Mouse (Mus musculus) limb, embryonic 15.5 days (tissue): ENCODE measurements around the gene BC005624. TPM values are rescaled to one million over a fixed set of nuclear protein-coding genes. Genes with fewer than 3 reads are reported as not detected.

Source experiments
- ATAC-seq: fragments of 200-750 bp; cut with Nextera tagmentation; 2 replicates; pipeline ENCODE4 v1.8.0; 2017; ENCODE audit warnings: low read depth, moderate TSS enrichment; ENCODE audit not compliant: insufficient number of reproducible peaks, low FRiP score, low TSS enrichment
- H3K27ac ChIP-seq: fragments of 300-500 bp; sonication (generic); 2 replicates; pipeline ENCODE4 v1.5.1; 2015; ENCODE audit warnings: moderate library complexity, mild to moderate bottlenecking, inconsistent platforms
- H3K27me3 ChIP-seq: fragments of 300-500 bp; sonication (generic); 2 replicates; pipeline ENCODE4 v1.6.1; 2015; ENCODE audit warnings: inconsistent platforms
- H3K36me3 ChIP-seq: fragments of 300-500 bp; sonication (generic); 2 replicates; pipeline ENCODE4 v1.6.1; 2015; ENCODE audit warnings: inconsistent platforms
- H3K4me1 ChIP-seq: fragments of 300-500 bp; sonication (generic); 2 replicates; pipeline ENCODE4 v1.6.1; 2015; ENCODE audit warnings: inconsistent platforms
- H3K4me2 ChIP-seq: fragments of 300-500 bp; sonication (generic); 2 replicates; pipeline ENCODE4 v1.6.1; 2015; ENCODE audit warnings: mild to moderate bottlenecking, inconsistent platforms
- H3K4me3 ChIP-seq: fragments of 300-500 bp; sonication (generic); 2 replicates; pipeline ENCODE4 v1.5.1; 2015; ENCODE audit warnings: mild to moderate bottlenecking, inconsistent platforms
- H3K9ac ChIP-seq: fragments of 300-500 bp; sonication (generic); 2 replicates; pipeline ENCODE4 v1.6.1; 2015; ENCODE audit warnings: inconsistent platforms
- H3K9me3 ChIP-seq: fragments of 300-500 bp; sonication (generic); 2 replicates; pipeline ENCODE4 v1.6.1; 2016; ENCODE audit warnings: inconsistent platforms
- WGBS: fragments of 180-500 bp; shearing (Covaris S2); methylation state at CpG from one replicate; pipeline ENCODE4 v1.1.7; 2015; 5-methylcytosine and 5-hydroxymethylcytosine counted together
- polyA plus RNA-seq: library from polyadenylated mRNA; unstranded; fragments of >200 nt; fragmentation: Nextera tagmentation; extraction: Ambion mirVana; gene quantifications from 2 replicates; pipeline ENCODE4 v1.2.1, GENCODE M21; 2015

The BC005624 gene
- polyA plus RNA-seq = 53.5 and 58.2 TPM in 2 replicates

DNA sequence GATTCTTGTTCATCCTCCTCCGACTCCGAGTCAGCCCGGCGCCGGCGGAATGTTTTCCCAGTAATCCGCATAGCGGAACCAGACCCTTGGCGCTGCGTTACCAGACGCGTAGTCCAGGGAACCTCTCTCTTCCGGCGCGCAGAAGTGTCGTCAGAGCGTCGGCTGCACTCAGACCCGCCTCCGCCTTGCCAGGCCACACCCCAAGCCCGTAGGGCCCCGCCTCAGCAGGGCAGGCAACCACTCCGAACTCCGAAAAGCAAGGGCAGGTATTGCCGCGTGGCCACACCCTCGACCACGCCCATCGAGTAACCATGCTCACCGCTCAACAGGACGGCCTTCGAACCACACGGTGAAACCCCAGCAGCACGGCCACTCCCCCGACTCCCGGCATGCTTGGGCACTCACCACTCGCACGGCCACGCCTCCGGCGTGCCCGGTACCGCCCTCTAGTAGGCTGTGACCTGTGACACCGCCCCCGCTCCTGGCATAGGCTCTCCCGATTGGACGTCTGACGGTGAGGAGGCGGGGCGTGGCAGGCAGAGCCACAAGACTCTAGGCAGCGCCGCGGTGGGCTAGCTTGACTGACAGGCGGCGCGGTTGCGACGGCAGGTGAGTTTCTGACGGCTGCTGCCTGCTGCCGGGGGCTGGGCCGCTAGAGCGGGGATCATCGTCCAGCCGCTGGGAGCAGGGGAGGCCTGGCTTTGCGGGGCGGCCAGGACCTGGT lies at the start of gene BC005624, which contains the start of gene Usp20:
Gene BC005624, minus strand, starts transcription at position 412 of the 724 bp plus-strand sequence.
Gene Usp20, plus strand, starts transcription at position 490 of the 724 bp plus-strand sequence.
- peaks cover 24% of the 10 kb centered on the region for H3K4me1 ChIP-seq
- H3K27me3 ChIP-seq = no peaks in the 10 kb centered on the region
- peak within 1 kb of the TSS; percentile 88 for H3K4me2 ChIP-seq
- ATAC-seq = peak; percentile 98
- peaks cover 30% of the 10 kb centered on the region for H3K36me3 ChIP-seq
- H3K9ac ChIP-seq = peak within 1 kb of the TSS; percentile 74
- no peaks in the 10 kb centered on the region for H3K9me3 ChIP-seq
- peak within 1 kb of the TSS; percentile 75 for H3K4me3 ChIP-seq
- WGBS = under 1% methylated on average over 61 of the region's 66 CpGs
- peak within 1 kb of the TSS; percentile 71 for H3K27ac ChIP-seq

DNA sequence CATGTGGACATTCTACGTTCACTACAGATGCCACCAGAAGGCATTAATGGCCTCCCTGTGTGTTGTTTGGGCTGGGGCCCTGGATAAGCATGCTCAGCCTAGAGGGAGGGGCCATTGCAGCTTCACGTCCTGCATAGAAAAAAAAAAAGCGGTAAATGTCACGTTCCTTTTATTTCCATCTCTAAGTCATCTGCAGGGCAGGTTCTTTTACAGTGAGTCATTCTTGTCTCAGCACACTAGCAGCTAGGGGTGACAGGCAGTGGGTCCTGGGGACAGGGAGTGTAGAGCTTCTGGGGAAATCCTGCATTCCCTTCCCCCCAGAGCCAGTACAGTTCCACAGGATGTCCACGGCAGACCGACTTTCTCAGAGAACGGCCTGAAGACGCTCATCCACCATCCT lies 44.6 kb upstream of the BC005624 start:
- 47% methylated on average over 8 of the region's 8 CpGs for WGBS
- ATAC-seq = no peak

DNA sequence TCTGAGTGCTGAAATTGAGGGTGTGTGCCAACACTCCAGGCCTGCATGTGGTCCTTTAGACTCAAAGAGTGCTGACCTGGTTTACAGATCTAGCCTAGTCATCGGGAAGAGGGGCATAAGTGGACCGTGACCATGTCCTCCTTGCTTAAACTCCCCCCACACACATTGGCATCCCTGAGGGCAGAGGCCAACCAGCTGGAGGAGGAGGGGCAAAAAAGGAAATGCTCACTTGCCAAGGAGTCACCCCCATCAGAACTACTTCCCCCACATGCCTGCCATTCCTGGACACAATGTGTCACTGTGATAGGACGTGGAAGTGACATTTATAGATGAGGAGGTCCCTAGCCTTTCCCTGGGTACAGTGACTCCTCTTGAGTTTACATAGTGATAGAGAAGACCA lies 43.5 kb upstream of the BC005624 start:
- Histone ChIP-seq H3K4me3 (no peak overlapping the region), H3K9ac (no peak overlapping the region), H3K27me3 (no peaks in the 10 kb centered on the region), H3K9me3 (no peaks in the 10 kb centered on the region), H3K27ac (no peak overlapping the region), H3K4me2 (no peak overlapping the region), H3K4me1 (no peaks in the 10 kb centered on the region), H3K36me3 (peaks cover 46% of the 10 kb centered on the region)
- 73% methylated on average over 3 of the region's 3 CpGs for WGBS
- no peak for ATAC-seq

More for the DNA sequence above, 44.6 kb upstream of the BC005624 start:
- Histone ChIP-seq H3K4me3 (no peak overlapping the region), H3K9ac (no peak overlapping the region), H3K4me2 (no peak overlapping the region), H3K36me3 (peaks cover 38% of the 10 kb centered on the region), H3K4me1 (no peaks in the 10 kb centered on the region), H3K27ac (no peak overlapping the region), H3K27me3 (no peaks in the 10 kb centered on the region), H3K9me3 (no peaks in the 10 kb centered on the region)

DNA sequence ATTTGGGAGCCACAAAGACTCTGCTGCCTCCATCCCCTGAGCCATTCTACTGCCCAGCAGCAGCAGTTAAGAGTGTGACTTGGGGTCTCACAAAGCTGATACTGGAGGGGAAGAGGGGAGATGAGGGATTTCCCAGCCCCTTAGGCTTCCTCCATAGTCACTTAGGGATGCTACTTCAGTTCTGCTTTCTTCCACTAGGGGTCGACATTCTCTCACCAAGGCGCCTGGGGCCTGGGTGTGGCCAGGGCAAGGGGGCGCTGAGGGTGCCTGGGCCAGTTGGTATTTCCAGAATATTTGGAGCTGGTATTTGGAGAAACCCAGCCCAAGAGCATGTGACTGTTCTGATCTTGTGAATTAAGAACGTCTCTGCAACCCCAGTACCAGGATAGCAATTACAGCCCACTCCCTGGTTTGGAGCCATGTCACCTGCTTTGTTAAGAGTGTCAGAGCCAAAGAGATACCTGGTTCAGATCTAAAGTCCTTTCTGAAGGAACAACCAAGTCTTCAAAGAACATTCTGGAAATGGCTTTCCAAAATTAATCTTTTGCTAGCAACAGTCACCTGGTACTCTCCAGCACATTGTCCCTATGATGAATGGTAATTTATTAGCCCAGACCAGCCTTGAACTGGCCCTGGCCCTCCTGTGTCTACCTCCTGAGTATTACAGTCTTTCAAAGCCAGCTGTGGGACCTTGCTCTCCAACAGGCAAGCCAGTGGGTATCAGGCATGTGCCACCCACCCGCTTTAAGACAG lies 42.8 kb upstream of the BC005624 start:
- no peak overlapping the region for H3K4me2 ChIP-seq
- no peaks in the 10 kb centered on the region for H3K27me3 ChIP-seq
- no peaks in the 10 kb centered on the region for H3K9me3 ChIP-seq
- H3K27ac ChIP-seq = no peak overlapping the region
- 26% methylated on average over 5 of the region's 5 CpGs for WGBS
- peaks cover 46% of the 10 kb centered on the region for H3K36me3 ChIP-seq
- ATAC-seq = no peak
- no peak overlapping the region for H3K9ac ChIP-seq
- no peaks in the 10 kb centered on the region for H3K4me1 ChIP-seq
- no peak overlapping the region for H3K4me3 ChIP-seq

DNA sequence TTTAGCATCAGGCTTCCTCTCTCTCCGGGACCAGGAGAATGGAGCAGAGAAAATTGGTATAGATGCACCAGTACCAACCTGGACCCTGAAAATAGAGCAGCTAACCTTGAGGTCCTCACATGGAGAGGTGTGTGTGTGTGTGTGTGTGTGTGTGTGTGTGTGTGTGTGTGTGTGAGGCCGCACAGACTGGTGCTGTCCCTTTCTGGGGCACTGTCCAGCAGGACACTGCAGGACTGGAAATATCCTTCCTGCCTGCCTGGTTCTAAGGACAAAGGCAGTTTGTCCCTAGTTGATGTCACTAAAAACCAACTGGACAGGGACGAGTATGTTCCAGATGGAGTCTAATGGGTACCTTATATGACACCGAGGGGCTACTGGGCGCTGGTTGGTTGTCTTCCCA lies 41.9 kb upstream of the BC005624 start:
- no peak for ATAC-seq
- no peak overlapping the region for H3K4me2 ChIP-seq
- 79% methylated on average over 5 of the region's 5 CpGs for WGBS
- no peak overlapping the region for H3K27ac ChIP-seq
- H3K27me3 ChIP-seq = no peaks in the 10 kb centered on the region
- H3K4me1 ChIP-seq = no peaks in the 10 kb centered on the region
- H3K9ac ChIP-seq = no peak overlapping the region
- H3K4me3 ChIP-seq = no peak overlapping the region
- no peaks in the 10 kb centered on the region for H3K9me3 ChIP-seq
- H3K36me3 ChIP-seq = peaks cover 51% of the 10 kb centered on the region

DNA sequence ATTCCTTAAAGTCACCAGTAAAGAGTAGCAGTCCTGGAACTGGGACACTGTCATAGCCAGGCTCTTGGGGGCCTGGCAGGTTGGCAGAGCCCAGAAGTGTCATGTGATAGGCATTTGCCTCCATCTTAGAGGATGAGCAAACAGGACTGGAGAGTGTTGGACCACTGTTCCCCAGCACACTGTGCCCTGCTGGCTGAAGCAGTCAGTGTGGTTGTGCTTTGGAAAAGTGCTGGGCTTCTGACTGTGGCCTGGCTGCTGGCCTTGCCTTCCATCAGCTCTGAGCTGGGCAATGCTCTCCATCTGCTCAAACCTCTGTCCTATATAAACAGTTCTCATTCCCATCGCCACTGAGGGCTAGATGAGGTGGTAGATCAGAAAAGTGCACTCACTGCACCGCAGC lies 38.2 kb upstream of the BC005624 start:
- Histone ChIP-seq H3K27me3 (no peaks in the 10 kb centered on the region), H3K27ac (no peak overlapping the region), H3K4me3 (no peak overlapping the region), H3K4me1 (no peaks in the 10 kb centered on the region), H3K4me2 (no peak overlapping the region), H3K9me3 (no peaks in the 10 kb centered on the region), H3K36me3 (peaks cover 63% of the 10 kb centered on the region), H3K9ac (no peak overlapping the region)
- WGBS = 90% methylated on average over 2 of the region's 2 CpGs
- no peak for ATAC-seq

DNA sequence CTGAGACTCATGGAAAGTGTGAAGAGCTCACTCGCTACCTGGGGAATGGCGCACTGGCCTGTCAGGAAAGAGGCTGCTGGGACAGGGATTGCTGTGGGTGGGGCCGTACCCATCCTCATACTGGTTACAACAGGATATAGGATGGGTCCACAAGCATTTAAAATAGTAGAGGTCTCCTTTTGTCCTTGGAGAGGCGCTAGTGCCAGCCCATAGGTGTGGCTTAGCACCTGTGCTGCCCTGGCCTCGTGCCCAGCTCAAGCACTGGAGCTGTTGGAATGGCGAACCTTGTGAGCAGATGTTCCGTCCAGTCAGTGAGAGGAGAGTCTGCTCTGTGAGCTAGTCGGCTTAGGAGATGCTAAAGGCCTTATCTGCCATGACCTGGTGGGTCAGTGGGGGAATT lies 37.0 kb upstream of the BC005624 start:
- no peak for ATAC-seq
- peaks cover 63% of the 10 kb centered on the region for H3K36me3 ChIP-seq
- no peak overlapping the region for H3K9ac ChIP-seq
- no peaks in the 10 kb centered on the region for H3K9me3 ChIP-seq
- no peak overlapping the region for H3K4me2 ChIP-seq
- 81% methylated on average over 8 of the region's 8 CpGs for WGBS
- no peak overlapping the region for H3K27ac ChIP-seq
- no peak overlapping the region for H3K4me3 ChIP-seq
- no peaks in the 10 kb centered on the region for H3K4me1 ChIP-seq
- H3K27me3 ChIP-seq = no peaks in the 10 kb centered on the region

DNA sequence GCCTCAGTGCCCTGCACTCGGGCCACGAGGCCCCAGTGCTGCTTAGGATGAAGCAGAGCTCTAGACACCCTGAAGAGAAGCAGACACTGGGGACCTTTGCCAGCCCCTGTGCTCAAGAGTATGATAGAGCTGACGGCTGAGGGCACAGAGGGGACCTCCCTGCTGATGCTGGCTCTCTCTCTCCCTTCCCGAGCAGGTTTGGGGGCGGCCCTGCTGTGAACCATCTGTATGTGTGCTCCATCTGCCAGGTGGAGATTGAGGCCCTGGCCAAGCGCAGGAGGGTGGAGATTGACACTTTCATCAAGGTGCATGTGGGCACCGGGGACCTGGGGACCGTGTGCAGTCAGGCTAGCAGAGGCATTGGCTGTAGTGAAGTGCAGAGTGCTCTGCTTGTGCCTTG lies 36.5 kb upstream of the BC005624 start:
- no peak for ATAC-seq
- H3K36me3 ChIP-seq = peaks cover 63% of the 10 kb centered on the region

DNA sequence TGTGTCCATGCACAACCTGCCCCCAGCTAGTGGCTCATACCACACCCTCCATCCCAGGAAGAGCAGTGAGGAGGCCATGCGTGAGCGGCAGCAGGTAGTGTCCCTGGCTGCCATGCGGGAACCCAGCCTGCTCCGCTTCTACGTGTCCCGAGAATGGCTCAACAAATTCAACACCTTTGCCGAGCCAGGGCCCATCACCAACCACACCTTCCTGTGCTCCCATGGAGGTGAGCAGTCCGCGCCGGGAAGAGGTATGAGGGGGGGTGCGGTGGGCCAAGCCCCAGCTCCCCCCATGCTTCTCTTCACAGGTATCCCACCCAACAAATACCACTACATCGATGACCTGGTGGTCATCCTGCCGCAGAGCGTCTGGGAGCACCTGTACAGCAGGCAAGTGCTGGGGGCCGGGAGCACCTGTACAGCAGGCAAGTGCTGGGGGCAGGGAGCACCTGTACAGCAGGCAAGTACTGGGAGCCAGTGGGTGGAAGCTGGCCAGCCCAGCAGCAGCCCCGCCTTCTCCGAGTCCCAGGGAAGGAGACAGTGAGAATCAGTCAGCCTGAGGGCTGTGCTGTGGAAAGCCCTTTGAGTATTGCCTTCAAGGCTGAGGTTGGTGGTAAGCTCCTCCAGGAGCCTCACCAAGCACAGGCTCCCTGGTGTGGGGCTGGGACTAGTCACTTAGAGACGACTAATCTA lies 35.8 kb upstream of the BC005624 start:
- no peaks in the 10 kb centered on the region for H3K9me3 ChIP-seq
- H3K36me3 ChIP-seq = peaks cover 63% of the 10 kb centered on the region
- 92% methylated on average over 18 of the region's 18 CpGs for WGBS
- H3K4me3 ChIP-seq = no peak overlapping the region
- no peak for ATAC-seq
- H3K27me3 ChIP-seq = no peaks in the 10 kb centered on the region
- no peak overlapping the region for H3K4me2 ChIP-seq
- no peak overlapping the region for H3K27ac ChIP-seq
- no peaks in the 10 kb centered on the region for H3K4me1 ChIP-seq
- no peak overlapping the region for H3K9ac ChIP-seq

More for the DNA sequence above, 36.5 kb upstream of the BC005624 start:
- H3K4me3 ChIP-seq = no peak overlapping the region
- H3K27me3 ChIP-seq = no peaks in the 10 kb centered on the region
- 81% methylated on average over 8 of the region's 8 CpGs for WGBS
- H3K9ac ChIP-seq = no peak overlapping the region
- no peaks in the 10 kb centered on the region for H3K9me3 ChIP-seq
- H3K4me1 ChIP-seq = no peaks in the 10 kb centered on the region
- H3K4me2 ChIP-seq = no peak overlapping the region
- no peak overlapping the region for H3K27ac ChIP-seq

DNA sequence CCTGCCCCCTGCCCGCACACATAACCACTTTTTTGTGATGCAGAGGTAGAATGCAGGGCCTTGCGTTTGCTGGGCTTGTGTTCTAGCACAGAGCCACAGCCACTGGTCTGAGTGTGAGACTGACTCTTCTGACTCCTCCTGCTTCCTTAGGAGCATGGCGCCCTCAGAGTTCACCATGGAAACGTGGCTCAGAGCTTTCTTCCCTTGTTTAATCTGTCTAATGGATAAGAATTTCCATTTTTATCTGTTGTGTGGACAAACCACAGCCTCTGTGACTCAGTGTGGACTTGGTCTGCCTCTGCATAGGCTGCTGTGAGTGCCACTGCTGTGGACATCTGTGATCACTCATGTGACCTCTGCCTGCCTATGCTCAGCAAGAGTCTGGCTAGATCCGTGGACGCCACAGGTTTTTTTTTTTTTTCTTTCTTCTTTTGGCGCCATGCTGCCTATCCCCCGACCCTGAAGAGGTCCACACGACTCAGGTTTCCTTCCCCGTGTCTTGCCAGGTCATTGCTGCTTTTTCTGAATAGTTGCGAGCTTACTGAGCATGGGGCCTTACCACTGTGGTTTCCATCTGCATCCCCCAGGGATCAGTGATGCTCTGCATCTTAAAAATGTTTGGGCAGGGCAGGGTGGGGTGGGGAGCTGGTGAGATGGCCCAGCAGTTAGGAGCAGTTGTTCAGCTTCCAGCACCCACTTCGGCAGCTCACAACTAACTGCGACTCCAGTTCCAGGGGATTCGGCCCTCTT lies 31.5 kb upstream of the BC005624 start:
- no peak for ATAC-seq

DNA sequence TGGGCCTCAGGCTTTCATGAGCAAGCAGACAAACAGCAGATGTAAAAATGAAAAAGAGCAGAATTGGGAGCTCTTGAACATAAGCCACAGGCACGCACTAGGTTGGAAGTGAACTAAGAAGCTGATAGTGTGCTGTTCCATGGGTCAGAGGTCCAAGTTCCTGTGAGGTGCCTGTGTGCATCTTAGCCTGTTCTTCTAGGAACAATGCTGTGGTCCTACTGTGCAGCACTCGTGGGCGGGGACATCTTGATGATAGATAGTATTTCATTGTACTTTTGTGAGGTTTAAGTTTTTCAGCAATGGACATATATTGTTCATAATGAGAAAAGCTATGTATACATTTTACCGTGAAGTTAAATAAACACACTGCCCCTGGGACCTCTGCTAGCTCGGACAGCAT lies 25.2 kb upstream of the BC005624 start:
- Histone ChIP-seq H3K4me3 (no peak overlapping the region), H3K36me3 (peaks cover 68% of the 10 kb centered on the region)

More for the DNA sequence above, 31.5 kb upstream of the BC005624 start:
- Histone ChIP-seq H3K4me3 (no peak overlapping the region), H3K4me1 (no peaks in the 10 kb centered on the region), H3K27me3 (no peaks in the 10 kb centered on the region), H3K4me2 (no peak overlapping the region), H3K27ac (no peak overlapping the region), H3K9ac (no peak overlapping the region), H3K36me3 (peaks cover 49% of the 10 kb centered on the region), H3K9me3 (no peaks in the 10 kb centered on the region)
- WGBS = 69% methylated on average over 14 of the region's 14 CpGs

More for the DNA sequence above, 25.2 kb upstream of the BC005624 start:
- WGBS = 91% methylated on average over 5 of the region's 5 CpGs
- ATAC-seq = no peak
- Histone ChIP-seq H3K4me2 (no peak overlapping the region), H3K9ac (no peak overlapping the region), H3K4me1 (peaks cover 7% of the 10 kb centered on the region; the same call in 1 of the 2 replicates), H3K9me3 (no peaks in the 10 kb centered on the region), H3K27me3 (no peaks in the 10 kb centered on the region), H3K27ac (no peak overlapping the region)
